Mouse (Mus musculus) cortical plate, adult 2 months (tissue): ENCODE results near the gene Mdk.

ENCODE experiments used
- CTCF ChIP-seq: fragments of 200-500 bp; IDR thresholded peaks from 2 replicates; pipeline ENCODE4 v1.5.1; 2011; ENCODE audit warnings: mild to moderate bottlenecking, control low read depth, low read length; ENCODE audit not compliant: insufficient read depth; ENCODE audit errors: extremely low read depth
- POLR2A ChIP-seq: fragments of 200-500 bp; IDR thresholded peaks from 2 replicates; pipeline ENCODE4 v1.6.1; 2011; ENCODE audit warnings: mild to moderate bottlenecking, low read length, control low read depth; ENCODE audit not compliant: insufficient read depth; ENCODE audit errors: extremely low read depth

GRCm38 (mm10) chr2:91962864-91963401, 30.8 kb upstream of the Mdk start:
- TF ChIP-seq POLR2A: no peak
- no peak for TF ChIP-seq CTCF
